Mouse (Mus musculus) kidney, postnatal 0 days (tissue): ENCODE measurements around the gene Col25a1. TPM values are rescaled to one million over a fixed set of nuclear protein-coding genes. Genes with fewer than 3 reads are reported as not detected.

Source experiments
- ATAC-seq: fragments of 200-750 bp; cut with Nextera tagmentation; replicated peaks from 2 replicates; pipeline ENCODE4 v1.8.0; 2017; ENCODE audit warnings: low read depth, moderate number of reproducible peaks, moderate TSS enrichment, moderate library complexity; ENCODE audit not compliant: low FRiP score
- DNase-seq: peaks from one replicate; pipeline ENCODE4 v3.0.0-alpha.2; 2016; ENCODE audit warnings: low spot score
- H3K27ac ChIP-seq: fragments of 300-500 bp; sonication (generic); 2 replicates; pipeline ENCODE4 v1.5.1; 2014; ENCODE audit warnings: mild to moderate bottlenecking
- H3K27me3 ChIP-seq: fragments of 300-500 bp; sonication (generic); 2 replicates; pipeline ENCODE4 v1.6.1; 2014; ENCODE audit warnings: low read length, mixed read lengths; ENCODE audit not compliant: insufficient read depth
- H3K36me3 ChIP-seq: fragments of 300-500 bp; sonication (generic); 2 replicates; pipeline ENCODE4 v1.6.1; 2014; ENCODE audit warnings: low read length, mixed read lengths; ENCODE audit not compliant: insufficient read depth
- H3K4me1 ChIP-seq: fragments of 300-500 bp; sonication (generic); replicated peaks from 2 replicates; pipeline ENCODE4 v1.6.1; 2014; ENCODE audit warnings: antibody characterized with exemption, low read length, mixed read lengths; ENCODE audit not compliant: insufficient read depth
- H3K4me2 ChIP-seq: fragments of 300-500 bp; sonication (generic); 2 replicates; pipeline ENCODE4 v1.6.1; 2014; ENCODE audit warnings: mild to moderate bottlenecking, low read length, moderate library complexity, mixed read lengths
- H3K4me3 ChIP-seq: fragments of 300-500 bp; sonication (generic); replicated peaks from 2 replicates; pipeline ENCODE4 v1.5.1; 2014; ENCODE audit warnings: low read depth, low read length
- H3K9ac ChIP-seq: fragments of 300-500 bp; sonication (generic); 2 replicates; pipeline ENCODE4 v1.6.1; 2014; ENCODE audit warnings: low read depth, low read length
- H3K9me3 ChIP-seq: fragments of 300-500 bp; sonication (generic); replicated peaks from 2 replicates; pipeline ENCODE4 v1.6.1; 2016; ENCODE audit warnings: low read length, inconsistent platforms, mixed read lengths
- CTCF ChIP-seq: IDR thresholded peaks from 2 replicates; pipeline ENCODE4 v1.5.1; 2016; ENCODE audit warnings: antibody characterized with exemption, low read depth, mild to moderate bottlenecking, moderate library complexity
- WGBS: fragments of 180-500 bp; shearing (Covaris S2); extraction: QIAGEN DNeasy Blood & Tissue Kit; methylation state at CpG from one replicate; pipeline ENCODE4 v1.1.7; 2014; 5-methylcytosine and 5-hydroxymethylcytosine counted together
- polyA plus RNA-seq: library from polyadenylated mRNA; unstranded; fragments of >200 nt; fragmentation: Nextera tagmentation; extraction: Ambion mirVana; gene quantifications from 2 replicates; pipeline ENCODE4 v1.2.1, GENCODE M21; 2015

The Col25a1 gene
- polyA plus RNA-seq, 1 experiment from 2014 or later, result 1.4 TPM

- ATAC-seq, result no peak
These were observed 403.7 kb downstream of the Col25a1 start for GRCm38 (mm10) chr3:130535021-130535420.

DNA sequence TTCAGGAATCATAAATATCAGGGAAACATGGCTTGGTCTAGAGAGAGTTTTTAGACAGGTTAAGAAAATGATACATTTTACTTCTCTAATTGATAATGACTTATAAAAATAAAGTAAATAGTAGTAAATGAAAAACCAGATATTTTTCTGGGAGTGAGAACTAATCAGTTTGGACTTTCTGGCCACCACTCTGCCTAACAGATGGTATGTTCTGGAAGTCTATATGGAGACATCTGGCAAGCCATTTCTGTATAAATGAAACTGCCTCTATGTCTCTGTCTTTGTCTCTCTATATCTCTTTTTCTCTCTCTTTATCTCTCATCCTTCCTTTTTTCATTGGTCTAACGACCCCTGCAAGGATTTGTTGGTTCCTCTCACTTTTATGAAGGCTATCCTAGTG lies 410.2 kb downstream of the Col25a1 start:
- Histone ChIP-seq H3K9ac (no peak overlapping the region), H3K4me3 (no peak overlapping the region), H3K9me3 (no peaks in the 10 kb centered on the region), H3K4me2 (no peak overlapping the region), H3K27me3 (no peaks in the 10 kb centered on the region), H3K36me3 (no peaks in the 10 kb centered on the region), H3K4me1 (no peaks in the 10 kb centered on the region), H3K27ac (no peak overlapping the region)
- ATAC-seq (no peak), DNase-seq (no peak)
- WGBS, result 75% methylated on average over 1 of the region's 1 CpGs
- TF ChIP-seq CTCF, result no peak

More at GRCm38 (mm10) chr3:130535021-130535420, 403.7 kb downstream of the Col25a1 start:
- Histone ChIP-seq H3K4me2 (no peak overlapping the region), H3K9me3 (no peaks in the 10 kb centered on the region), H3K27me3 (no peaks in the 10 kb centered on the region), H3K4me1 (no peaks in the 10 kb centered on the region), H3K9ac (no peak overlapping the region), H3K27ac (no peak overlapping the region), H3K36me3 (no peaks in the 10 kb centered on the region), H3K4me3 (no peak overlapping the region)
- TF ChIP-seq CTCF, result no peak
- WGBS, result 82% methylated on average over 9 of the region's 9 CpGs
- no peak for DNase-seq

DNA sequence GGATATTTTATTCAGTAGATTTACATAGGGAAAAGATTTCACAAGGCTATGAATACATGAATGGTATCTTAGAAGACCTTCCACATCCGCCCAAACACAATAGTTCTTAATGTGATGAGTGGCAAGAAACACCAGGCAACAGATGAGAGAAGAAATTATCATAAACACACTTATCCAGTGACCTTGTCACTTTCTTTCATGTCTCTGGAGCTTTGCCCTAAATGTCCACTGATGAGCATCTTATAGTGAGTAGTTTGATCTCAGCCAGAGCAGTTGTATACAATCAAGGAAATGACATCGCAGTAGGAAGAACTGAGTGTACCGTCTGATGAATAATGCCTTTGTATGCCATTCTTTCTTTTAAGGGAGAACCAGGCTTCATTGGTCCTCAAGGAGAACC lies 414.7 kb downstream of the Col25a1 start:
- Histone ChIP-seq H3K27ac (no peak overlapping the region), H3K4me1 (no peaks in the 10 kb centered on the region), H3K36me3 (no peaks in the 10 kb centered on the region), H3K9me3 (no peaks in the 10 kb centered on the region), H3K4me2 (no peak overlapping the region), H3K27me3 (no peaks in the 10 kb centered on the region), H3K9ac (no peak overlapping the region), H3K4me3 (no peak overlapping the region)
- no peak for ATAC-seq
- no peak for DNase-seq
- TF ChIP-seq CTCF, result no peak
- 87% methylated on average over 3 of the region's 3 CpGs for WGBS

- DNase-seq, result no peak
- H3K27ac ChIP-seq, result no peak overlapping the region
- H3K4me3 ChIP-seq, result no peak overlapping the region
- WGBS, result 79% methylated on average over 7 of the region's 7 CpGs
- no peak overlapping the region for H3K4me2 ChIP-seq
- H3K27me3 ChIP-seq, result no peaks in the 10 kb centered on the region
- H3K9me3 ChIP-seq, result no peaks in the 10 kb centered on the region
- H3K4me1 ChIP-seq, result no peaks in the 10 kb centered on the region
- ATAC-seq, result no peak
- H3K9ac ChIP-seq, result no peak overlapping the region
- no peaks in the 10 kb centered on the region for H3K36me3 ChIP-seq
- no peak for TF ChIP-seq CTCF
These were observed 417.8 kb downstream of the Col25a1 start for GRCm38 (mm10) chr3:130549066-130549465.

- no peak for TF ChIP-seq CTCF
- H3K27ac ChIP-seq, result no peak overlapping the region
- WGBS, result 24% methylated on average over 1 of the region's 1 CpGs
These were observed 425.0 kb downstream of the Col25a1 start for GRCm38 (mm10) chr3:130556263-130556662.

DNA sequence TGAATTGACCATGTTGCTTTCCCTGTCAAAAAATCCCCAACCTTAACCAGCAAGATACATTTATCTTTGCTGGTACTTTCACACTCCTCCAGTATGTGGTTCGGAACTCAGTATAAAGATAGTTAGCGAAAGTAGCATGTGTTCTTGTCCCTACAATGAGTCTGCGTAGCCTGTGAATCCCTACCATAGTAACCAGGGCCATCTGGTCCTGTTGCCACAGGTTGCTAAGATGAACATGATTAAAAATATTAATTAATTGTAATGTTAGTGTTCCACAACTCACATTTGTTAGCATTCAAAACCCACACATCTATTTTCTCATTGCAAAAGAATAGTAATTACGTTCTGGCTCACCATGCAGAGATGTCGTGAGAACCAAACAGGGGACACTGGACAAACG lies 434.3 kb downstream of the Col25a1 start:
- Histone ChIP-seq H3K9ac (no peak overlapping the region), H3K27me3 (no peaks in the 10 kb centered on the region), H3K9me3 (no peaks in the 10 kb centered on the region), H3K27ac (no peak overlapping the region), H3K4me1 (no peaks in the 10 kb centered on the region), H3K36me3 (no peaks in the 10 kb centered on the region), H3K4me3 (no peak overlapping the region), H3K4me2 (no peak overlapping the region)
- 97% methylated on average over 6 of the region's 6 CpGs for WGBS
- no peak for DNase-seq
- no peak for ATAC-seq
- no peak for TF ChIP-seq CTCF

More at GRCm38 (mm10) chr3:130556263-130556662, 425.0 kb downstream of the Col25a1 start:
- Histone ChIP-seq H3K4me2 (no peak overlapping the region), H3K9me3 (no peaks in the 10 kb centered on the region), H3K9ac (no peak overlapping the region), H3K27me3 (no peaks in the 10 kb centered on the region), H3K36me3 (no peaks in the 10 kb centered on the region), H3K4me3 (no peak overlapping the region), H3K4me1 (no peaks in the 10 kb centered on the region)
- ATAC-seq, result no peak
- DNase-seq, result peak; percentile 67
